Mouse (Mus musculus) ES-E14 (cell line): ENCODE measurements around the gene Nectin2. TPM values are rescaled to one million over a fixed set of nuclear protein-coding genes. Genes with fewer than 3 reads are reported as not detected.

Experiments used
- DNase-seq: peaks from one replicate; pipeline ENCODE4 v3.0.0-alpha.2; 2013; ENCODE audit warnings: low read depth, low spot score
- H3K27ac ChIP-seq: 2 replicates; pipeline ENCODE4 v1.5.1; 2012; ENCODE audit warnings: low read depth, mild to moderate bottlenecking, low read length, moderate library complexity, mixed read lengths; ENCODE audit not compliant: poor library complexity, insufficient read depth, severe bottlenecking
- H3K36me3 ChIP-seq: 2 replicates; pipeline ENCODE4 v1.6.1; 2012; ENCODE audit warnings: mild to moderate bottlenecking, low read length, moderate library complexity, mixed read lengths; ENCODE audit not compliant: control insufficient read depth, poor library complexity, insufficient read depth, severe bottlenecking
- H3K4me1 ChIP-seq, 2 experiments: fragments of 150-350 bp in 1 of 2; sonication (generic) in 1 of 2; 2 replicates each; pipeline ENCODE4 v1.6.1; 2012; ENCODE audit warnings: low read length in 2 of 2, mild to moderate bottlenecking in 1 of 2, mixed read lengths in 1 of 2; ENCODE audit not compliant: control insufficient read depth in 2 of 2, insufficient read depth in 2 of 2, poor library complexity in 1 of 2
- H3K4me3 ChIP-seq, 2 experiments: fragments of 150-350 bp in 1 of 2; sonication (generic) in 1 of 2; 2 replicates each; pipeline ENCODE4 v1.5.1; 2012; ENCODE audit warnings: low read length in 2 of 2, low read depth in 1 of 2, mild to moderate bottlenecking in 1 of 2, mixed read lengths in 1 of 2; ENCODE audit not compliant: insufficient read depth in 1 of 2, poor library complexity in 1 of 2, severe bottlenecking in 1 of 2
- H3K9ac ChIP-seq: 2 replicates; pipeline ENCODE4 v1.6.1; 2012; ENCODE audit warnings: low read depth, mild to moderate bottlenecking, low read length, mixed read lengths; ENCODE audit not compliant: poor library complexity, insufficient read depth, severe bottlenecking
- H3K9me3 ChIP-seq: fragments of 150-350 bp; sonication (generic); 2 replicates; pipeline ENCODE4 v1.6.1; 2012; ENCODE audit warnings: low read depth, mild to moderate bottlenecking, low read length; ENCODE audit not compliant: control insufficient read depth, insufficient read depth
- CHD2 ChIP-seq: IDR thresholded peaks from 2 replicates; pipeline ENCODE4 v1.6.1; 2014; ENCODE audit warnings: mild to moderate bottlenecking, low read depth, low read length, inconsistent platforms
- HCFC1 ChIP-seq: IDR thresholded peaks from 2 replicates; pipeline ENCODE4 v1.6.1; 2012; ENCODE audit warnings: low read length, inconsistent platforms, borderline replicate concordance; ENCODE audit not compliant: insufficient read depth
- MAFK ChIP-seq: IDR thresholded peaks from 2 replicates; pipeline ENCODE4 v1.6.1; 2014; ENCODE audit warnings: mild to moderate bottlenecking, low read depth, low read length, inconsistent platforms; ENCODE audit not compliant: insufficient read depth
- ZC3H11A ChIP-seq: IDR thresholded peaks from 2 replicates; pipeline ENCODE4 v1.6.1; 2012; ENCODE audit warnings: low read depth, mild to moderate bottlenecking, inconsistent platforms, low read length, borderline replicate concordance
- ZNF384 ChIP-seq: IDR thresholded peaks from 2 replicates; pipeline ENCODE4 v1.6.1; 2012; ENCODE audit warnings: low read depth, low read length, inconsistent platforms
- in situ Hi-C, 2 experiments: fragments of 600-800 bp; cut with MboI; formaldehyde crosslinking; loops; one replicate each; pipeline ENCODE4 v1.15.1; 2025; ENCODE audit warnings: low sequenced_read_pairs in 2 of 2, inconsistent platforms in 1 of 2; ENCODE audit not compliant: unreplicated experiment in 2 of 2
- total RNA-seq: library from RNA; depleted of rRNA; stranded (reverse); fragments of 300-350 nt; gene quantifications from 2 replicates; pipeline ENCODE4 v1.2.3, GENCODE M21; 2012

The Nectin2 gene
- total RNA-seq, 1 experiment: 241 TPM

DNA sequence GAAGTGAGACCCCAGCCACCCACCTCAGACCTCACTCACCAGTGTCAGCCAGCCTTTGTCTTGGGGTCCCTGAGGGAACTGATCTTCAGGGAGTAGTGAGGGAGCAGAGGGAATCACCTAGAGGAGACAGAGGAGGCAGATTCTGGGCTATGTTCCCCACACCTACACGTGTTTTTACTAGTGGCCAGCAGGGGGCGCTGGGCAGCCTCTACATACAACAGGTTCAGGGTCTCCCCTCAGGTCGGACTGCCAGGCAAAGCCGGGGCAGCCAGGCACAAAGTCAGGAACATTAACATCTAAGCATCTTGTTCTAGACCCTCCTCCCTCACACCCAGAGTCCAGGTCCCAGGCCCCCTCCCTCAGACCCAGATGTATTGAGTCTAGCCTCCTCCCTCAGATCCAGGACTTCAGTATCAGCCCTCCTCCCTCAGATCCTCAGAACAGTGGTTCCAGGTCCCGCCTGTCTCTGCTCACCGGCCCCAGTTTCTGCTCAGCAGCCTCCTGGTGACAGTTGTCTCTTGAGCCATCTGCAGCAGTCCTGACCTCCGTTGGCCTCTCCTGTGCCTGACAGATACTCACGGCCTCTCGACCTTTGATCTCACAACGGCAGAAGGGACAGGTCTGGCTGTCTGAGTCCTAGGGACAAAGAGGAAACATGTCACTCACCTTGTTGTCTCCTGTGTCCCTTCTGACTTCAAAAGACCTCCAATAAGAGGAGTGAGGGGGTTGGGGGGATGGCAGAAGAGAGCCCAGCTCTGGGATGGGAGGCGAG lies 34.7 kb upstream of the Nectin2 start:
- Histone ChIP-seq H3K9me3 (no peaks in the 10 kb centered on the region), H3K4me3 (no peak overlapping the region), H3K4me1 (peaks cover 0 to 4% of the 10 kb centered on the region in 2 experiments; a peak in 2 of 4 replicates), H3K36me3 (no peaks in the 10 kb centered on the region; the same call in 1 of the 2 replicates), H3K9ac (no peak overlapping the region), H3K27ac (no peak overlapping the region)
- TF ChIP-seq MAFK (no peak), ZC3H11A (no peak), ZNF384 (no peak)
- in situ Hi-C loops: loop anchor here in 1 of 2 experiments (5.0 kb wide), 1 partner anchor 38 kb away; no protein-coding TSS in a partner anchor
- DNase-seq: no peak

DNA sequence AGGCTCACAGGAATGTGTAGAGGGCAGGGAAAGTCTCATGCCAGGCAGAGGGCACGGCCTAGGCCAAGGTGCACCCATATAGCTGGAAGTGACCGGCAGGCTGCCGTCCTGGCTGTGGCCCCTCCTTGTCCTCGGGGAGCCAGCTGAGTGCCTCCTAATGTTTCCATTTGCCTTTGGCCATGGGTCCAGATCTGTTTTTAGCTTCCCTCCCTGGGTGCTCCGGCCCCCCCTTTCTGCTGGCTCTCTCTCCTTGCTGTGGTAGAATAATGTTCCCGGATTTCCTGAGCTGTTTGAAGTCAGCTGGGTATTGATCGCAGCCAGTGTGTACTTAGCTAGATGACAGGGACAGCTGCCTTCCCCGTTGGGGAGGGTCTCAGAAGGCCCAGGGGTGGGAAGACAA lies 33.3 kb upstream of the Nectin2 start:
- Histone ChIP-seq H3K4me3 (no peak overlapping the region), H3K4me1 (peaks cover 0 to 4% of the 10 kb centered on the region in 2 experiments; a peak in 2 of 4 replicates), H3K9ac (no peak overlapping the region), H3K36me3 (no peaks in the 10 kb centered on the region; the same call in 1 of the 2 replicates), H3K9me3 (no peaks in the 10 kb centered on the region), H3K27ac (no peak overlapping the region)
- DNase-seq: no peak
- in situ Hi-C loops: no loop called here
- TF ChIP-seq ZNF384: no peak
- no peak for TF ChIP-seq HCFC1
- no peak for TF ChIP-seq MAFK
- no peak for TF ChIP-seq CHD2
- no peak for TF ChIP-seq ZC3H11A

DNA sequence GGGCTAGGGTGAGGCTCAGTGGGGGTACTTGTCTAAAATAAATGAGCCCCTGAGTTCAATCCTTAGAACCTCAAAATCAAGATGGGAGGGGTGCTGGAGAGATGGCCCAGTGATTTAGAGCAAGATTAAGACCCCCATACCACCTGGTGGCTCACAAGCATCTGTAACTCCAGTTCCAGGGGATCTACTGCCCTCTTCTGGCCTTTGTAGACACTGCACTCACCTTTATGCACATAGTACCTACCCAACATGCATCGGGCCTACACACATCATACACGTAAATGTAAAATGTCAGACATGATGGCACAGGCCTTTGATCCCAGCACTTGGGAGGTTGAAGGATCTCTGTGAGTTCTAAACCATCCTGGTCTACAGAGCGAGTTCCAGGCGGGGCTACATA lies 32.4 kb upstream of the Nectin2 start:
- no peaks in the 10 kb centered on the region for H3K36me3 ChIP-seq
- in situ Hi-C loops: no loop called here
- no peak overlapping the region for H3K9ac ChIP-seq
- peak; percentile 42; the same call in 1 of the 2 replicates for TF ChIP-seq ZC3H11A
- no peak for TF ChIP-seq CHD2
- no peak for TF ChIP-seq MAFK
- no peak overlapping the region for H3K27ac ChIP-seq
- H3K9me3 ChIP-seq: no peaks in the 10 kb centered on the region
- DNase-seq: peak; percentile 88
- no peak overlapping the region for H3K4me3 ChIP-seq
- peaks cover 0 to 4% of the 10 kb centered on the region in 2 experiments; a peak in 2 of 4 replicates for H3K4me1 ChIP-seq

DNA sequence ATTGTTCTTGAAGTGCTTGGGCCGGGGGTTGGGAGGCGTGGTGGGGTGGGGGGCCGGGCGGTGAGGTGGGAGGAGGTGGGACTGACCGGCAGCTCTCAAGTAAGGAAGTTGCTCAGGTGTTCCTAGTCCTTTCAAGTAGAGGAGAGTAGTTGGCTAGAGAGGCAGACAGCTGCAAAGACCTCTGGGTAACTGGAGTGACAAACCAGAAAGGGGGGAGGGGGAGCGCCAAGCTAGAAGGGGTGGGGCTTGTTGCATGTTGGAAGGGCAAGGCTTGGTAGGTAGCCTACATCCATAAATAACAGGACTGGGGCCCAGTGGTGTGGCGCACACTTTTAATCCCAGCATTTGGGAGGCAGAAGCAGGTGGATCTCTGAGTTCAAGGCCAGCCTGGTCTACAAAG lies 31.5 kb upstream of the Nectin2 start:
- in situ Hi-C loops: no loop called here
- Histone ChIP-seq H3K4me1 (peaks cover 0 to 4% of the 10 kb centered on the region in 2 experiments; a peak in 2 of 4 replicates), H3K9me3 (no peaks in the 10 kb centered on the region), H3K4me3 (no peak overlapping the region), H3K36me3 (no peaks in the 10 kb centered on the region), H3K27ac (no peak overlapping the region; the same call in 1 of the 2 replicates), H3K9ac (no peak overlapping the region)
- no peak for TF ChIP-seq MAFK
- no peak for TF ChIP-seq CHD2
- no peak for TF ChIP-seq HCFC1
- TF ChIP-seq ZC3H11A: no peak
- TF ChIP-seq ZNF384: no peak
- peak; percentile 66 for DNase-seq

DNA sequence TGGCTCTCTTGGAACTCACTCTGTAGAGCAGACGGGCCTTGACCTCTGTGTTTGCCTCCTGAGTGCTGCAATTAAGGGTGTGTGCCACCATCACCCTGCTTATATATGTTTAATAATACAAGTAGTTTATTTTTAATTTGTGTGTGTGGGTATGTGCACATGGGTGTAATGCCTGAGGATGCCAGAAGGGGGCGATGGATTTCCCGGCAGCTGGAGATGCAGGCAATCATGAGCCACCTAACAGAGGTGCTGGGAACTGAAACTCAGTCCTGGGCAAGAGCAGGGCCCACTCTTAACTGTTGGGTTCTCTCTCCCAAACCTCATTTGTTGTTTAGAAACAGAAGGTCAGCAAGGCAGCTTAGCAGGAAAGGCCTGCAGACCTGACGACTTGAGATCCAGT lies 29.6 kb upstream of the Nectin2 start:
- H3K9ac ChIP-seq: no peak overlapping the region
- no peak overlapping the region for H3K4me3 ChIP-seq
- in situ Hi-C loops: no loop called here
- no peak for DNase-seq
- no peak overlapping the region for H3K27ac ChIP-seq
- TF ChIP-seq ZNF384 (no peak), ZC3H11A (no peak), CHD2 (no peak), MAFK (no peak), HCFC1 (no peak)
- H3K4me1 ChIP-seq: peaks cover 0 to 2% of the 10 kb centered on the region in 2 experiments; a peak in 1 of 4 replicates
- H3K36me3 ChIP-seq: no peaks in the 10 kb centered on the region
- H3K9me3 ChIP-seq: no peaks in the 10 kb centered on the region; the same call in 1 of the 2 replicates
